Mouse (Mus musculus): ENCODE measurements around the gene Dlg4. TPM values are rescaled to one million over a fixed set of nuclear protein-coding genes. Genes with fewer than 3 reads are reported as not detected.

Gene Dlg4
- total and polyA plus RNA-seq, 2 experiments: 0.37 to 1.3 TPM

GRCm38 (mm10) chr11:69983377-69983776 lies 33.4 kb upstream of the Dlg4 start:
- Histone ChIP-seq H3K4me3 (ENCODE audit: insufficient read depth, low read depth, low read length) (no peak overlapping the region), H3K27ac (replicated peaks; ENCODE audit: insufficient read depth, low read depth, low read length) (no peak overlapping the region), H3K79me2 (ENCODE audit: control insufficient read depth, insufficient read depth, low read length) (peaks cover 16% of the 10 kb centered on the region; the same call in 1 of the 2 replicates), H3K9ac (ENCODE audit: low read depth, low read length) (no peak overlapping the region), H3K36me3 (ENCODE audit: control insufficient read depth, insufficient read depth, low read length) (peaks cover 23% of the 10 kb centered on the region), H3K27me3 (ENCODE audit: control insufficient read depth, insufficient read depth, low read length) (no peaks in the 10 kb centered on the region), H3K4me1 (ENCODE audit: control insufficient read depth, insufficient read depth, low read length) (peaks cover 19% of the 10 kb centered on the region; the same call in 1 of the 2 replicates)
- TF ChIP-seq POLR2A (IDR thresholded peaks at IDR 0.05; ENCODE audit: extremely low read depth, insufficient read depth, low read length) (no peak), CTCF (IDR thresholded peaks at IDR 0.05; ENCODE audit: low read depth, low read length) (no peak)
- WGBS: 70% methylated on average over 4 of the region's 4 CpGs
- no peak for DNase-seq (ENCODE audit: extremely low read depth, low read depth, low spot score)

- H3K27me3 ChIP-seq (ENCODE audit: control insufficient read depth, insufficient read depth, low read length): no peaks in the 10 kb centered on the region
- H3K79me2 ChIP-seq (ENCODE audit: control insufficient read depth, insufficient read depth, low read length): peaks cover 16% of the 10 kb centered on the region; the same call in 1 of the 2 replicates
- no peak overlapping the region for H3K4me3 ChIP-seq (ENCODE audit: insufficient read depth, low read depth, low read length)
- no peak for DNase-seq (ENCODE audit: extremely low read depth, low read depth, low spot score)
- 94% methylated on average over 8 of the region's 8 CpGs for WGBS
- H3K9ac ChIP-seq (ENCODE audit: low read depth, low read length): no peak overlapping the region
- H3K4me1 ChIP-seq (ENCODE audit: control insufficient read depth, insufficient read depth, low read length): peaks cover 19% of the 10 kb centered on the region; the same call in 1 of the 2 replicates
- H3K36me3 ChIP-seq (ENCODE audit: control insufficient read depth, insufficient read depth, low read length): peaks cover 31% of the 10 kb centered on the region
- H3K27ac ChIP-seq (replicated peaks; ENCODE audit: insufficient read depth, low read depth, low read length): no peak overlapping the region
- TF ChIP-seq CTCF (IDR thresholded peaks at IDR 0.05; ENCODE audit: low read depth, low read length) (no peak), POLR2A (IDR thresholded peaks at IDR 0.05; ENCODE audit: extremely low read depth, insufficient read depth, low read length) (no peak)
These were observed 32.3 kb upstream of the Dlg4 start for GRCm38 (mm10) chr11:69984431-69984830.

GRCm38 (mm10) chr11:69989949-69990348 lies 26.8 kb upstream of the Dlg4 start:
- no peak for DNase-seq (ENCODE audit: extremely low read depth, low read depth, low spot score)
- Histone ChIP-seq H3K27me3 (ENCODE audit: control insufficient read depth, insufficient read depth, low read length) (no peaks in the 10 kb centered on the region), H3K9ac (ENCODE audit: low read depth, low read length) (no peak overlapping the region), H3K4me1 (ENCODE audit: control insufficient read depth, insufficient read depth, low read length) (peaks cover 5% of the 10 kb centered on the region; the same call in 1 of the 2 replicates), H3K36me3 (ENCODE audit: control insufficient read depth, insufficient read depth, low read length) (peaks cover 32% of the 10 kb centered on the region), H3K79me2 (ENCODE audit: control insufficient read depth, insufficient read depth, low read length) (peaks cover 6% of the 10 kb centered on the region; the same call in 1 of the 2 replicates), H3K4me3 (ENCODE audit: insufficient read depth, low read depth, low read length) (no peak overlapping the region), H3K27ac (replicated peaks; ENCODE audit: insufficient read depth, low read depth, low read length) (0 out of 2 replicates have a peak overlapping the region, but pooled peaks have one; percentile 2)
- 96% methylated on average over 8 of the region's 8 CpGs for WGBS
- no peak for TF ChIP-seq CTCF (IDR thresholded peaks at IDR 0.05; ENCODE audit: low read depth, low read length)
- TF ChIP-seq POLR2A (IDR thresholded peaks at IDR 0.05; ENCODE audit: extremely low read depth, insufficient read depth, low read length): no peak

- under 1% methylated on average over 40 of the region's 40 CpGs for WGBS
- DNase-seq (ENCODE audit: extremely low read depth, low read depth, low spot score): peak; percentile 96
- Histone ChIP-seq H3K79me2 (ENCODE audit: control insufficient read depth, insufficient read depth, low read length) (peaks cover 10% of the 10 kb centered on the region; the same call in 1 of the 2 replicates), H3K36me3 (ENCODE audit: control insufficient read depth, insufficient read depth, low read length) (peaks cover 28% of the 10 kb centered on the region), H3K4me1 (ENCODE audit: control insufficient read depth, insufficient read depth, low read length) (peaks cover 5% of the 10 kb centered on the region; the same call in 1 of the 2 replicates), H3K27me3 (ENCODE audit: control insufficient read depth, insufficient read depth, low read length) (no peaks in the 10 kb centered on the region), H3K4me3 (ENCODE audit: insufficient read depth, low read depth, low read length) (peak within 1 kb of the TSS; percentile 97), H3K9ac (ENCODE audit: low read depth, low read length) (peak within 1 kb of the TSS; percentile 96), H3K27ac (replicated peaks; ENCODE audit: insufficient read depth, low read depth, low read length) (peak within 1 kb of the TSS; percentile 95)
- TF ChIP-seq POLR2A (IDR thresholded peaks at IDR 0.05; ENCODE audit: extremely low read depth, insufficient read depth, low read length): peak; percentile 32; the same call in 1 of the 2 replicates
- 0 out of 2 replicates have a peak, but pooled peaks have one; percentile 11 for TF ChIP-seq CTCF (IDR thresholded peaks at IDR 0.05; ENCODE audit: low read depth, low read length)
These were observed 25.7 kb upstream of the Dlg4 start, which contains the start of gene Gabarap for GRCm38 (mm10) chr11:69990850-69991691. Gene Gabarap, plus strand, starts transcription at chr11:69991143.

GRCm38 (mm10) chr11:69991711-69992110 lies 25.0 kb upstream of the Dlg4 start:
- peak overlapping the region; percentile 96 for H3K9ac ChIP-seq (ENCODE audit: low read depth, low read length)
- H3K4me3 ChIP-seq (ENCODE audit: insufficient read depth, low read depth, low read length): peak overlapping the region; percentile 97
- peaks cover 16% of the 10 kb centered on the region; the same call in 1 of the 2 replicates for H3K79me2 ChIP-seq (ENCODE audit: control insufficient read depth, insufficient read depth, low read length)
- H3K27me3 ChIP-seq (ENCODE audit: control insufficient read depth, insufficient read depth, low read length): no peaks in the 10 kb centered on the region
- peak overlapping the region; percentile 94 for H3K27ac ChIP-seq (replicated peaks; ENCODE audit: insufficient read depth, low read depth, low read length)
- H3K36me3 ChIP-seq (ENCODE audit: control insufficient read depth, insufficient read depth, low read length): peaks cover 24% of the 10 kb centered on the region
- no peak for TF ChIP-seq POLR2A (IDR thresholded peaks at IDR 0.05; ENCODE audit: extremely low read depth, insufficient read depth, low read length)
- no peak for TF ChIP-seq CTCF (IDR thresholded peaks at IDR 0.05; ENCODE audit: low read depth, low read length)
- no peak for DNase-seq (ENCODE audit: extremely low read depth, low read depth, low spot score)
- peaks cover 5% of the 10 kb centered on the region; the same call in 1 of the 2 replicates for H3K4me1 ChIP-seq (ENCODE audit: control insufficient read depth, insufficient read depth, low read length)
- WGBS: 0% methylated on average over 15 of the region's 15 CpGs

All from liver, adult 2 months (tissue).